Mouse (Mus musculus) brown adipose tissue, adult 24 weeks (tissue): ENCODE measurements at regions not wholly inside any gene's neighbourhood (a gene's known extent, or its start where the extent isn't known, plus 50 kb on each side); places are given as distances from the start of the nearest gene placed in this dataset.

ENCODE experiments used
- H3K27ac ChIP-seq: fragments of 200-500 bp; replicated peaks from 2 replicates; pipeline ENCODE4 v1.5.1; 2012; ENCODE audit warnings: low read depth, mild to moderate bottlenecking, low read length
- H3K4me1 ChIP-seq: fragments of 200-500 bp; 2 replicates; pipeline ENCODE4 v1.6.1; 2012; ENCODE audit warnings: low read length, mixed read lengths; ENCODE audit not compliant: control insufficient read depth, insufficient read depth, insufficient read length
- H3K4me3 ChIP-seq: fragments of 200-500 bp; 2 replicates; pipeline ENCODE4 v1.5.1; 2012; ENCODE audit warnings: low read depth, mild to moderate bottlenecking, low read length, moderate library complexity; ENCODE audit not compliant: insufficient read depth

GRCm38 (mm10) chr9:41238395-41239096 is 77.0 kb upstream of the Ubash3b start:
- Histone ChIP-seq H3K4me1 (no peaks in the 10 kb centered on the region), H3K27ac (no peak overlapping the region), H3K4me3 (no peak overlapping the region)

DNA sequence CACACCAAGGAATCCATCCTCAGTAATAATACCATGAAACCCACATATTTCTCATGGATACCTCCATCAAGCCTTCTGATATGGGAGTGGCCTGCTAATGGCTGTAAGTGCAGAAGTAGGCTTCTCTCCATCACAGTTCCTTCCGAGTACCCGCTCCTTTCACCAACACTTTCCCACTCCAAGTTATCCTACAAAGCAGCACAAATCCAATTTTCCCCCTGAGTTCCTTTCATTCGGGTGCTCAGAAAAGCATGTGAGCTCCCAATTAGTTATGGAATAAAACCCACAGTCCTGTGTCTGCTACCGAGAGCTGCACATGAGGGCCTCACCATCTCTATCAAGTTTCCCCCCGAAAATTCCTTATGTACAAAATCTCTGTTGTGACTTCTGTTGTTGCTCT is 75.8 kb upstream of the Ubash3b start:
- no peak overlapping the region for H3K27ac ChIP-seq
- H3K4me1 ChIP-seq: no peaks in the 10 kb centered on the region
- no peak overlapping the region for H3K4me3 ChIP-seq

DNA sequence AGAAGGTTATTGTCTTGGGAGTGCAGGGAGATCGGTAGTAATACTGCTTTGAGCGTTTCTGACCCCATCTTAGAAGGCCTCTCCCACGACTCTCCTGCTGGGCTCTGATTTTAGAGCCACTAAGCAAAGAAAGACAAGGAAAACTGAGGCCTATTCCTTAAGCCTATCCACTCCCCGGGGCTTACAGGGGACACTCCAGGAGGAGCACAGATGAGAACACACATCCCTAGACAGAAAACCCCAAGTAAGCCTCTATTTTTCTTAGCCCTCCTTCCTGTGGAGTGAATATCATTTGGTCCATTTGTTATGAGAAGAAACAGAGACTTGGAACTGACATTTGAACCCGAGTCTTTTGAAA is 67.7 kb upstream of the Ubash3b start:
- Histone ChIP-seq H3K4me1 (no peaks in the 10 kb centered on the region), H3K27ac (no peak overlapping the region; the same call in 1 of the 2 replicates), H3K4me3 (peak overlapping the region; percentile 63)

GRCm38 (mm10) chr9:41228425-41229224 is 67.1 kb upstream of the Ubash3b start:
- peak overlapping the region; percentile 63 for H3K4me3 ChIP-seq
- H3K4me1 ChIP-seq: no peaks in the 10 kb centered on the region
- peak overlapping the region; percentile 71 for H3K27ac ChIP-seq

- Histone ChIP-seq H3K27ac (no peak overlapping the region), H3K4me3 (no peak overlapping the region), H3K4me1 (no peaks in the 10 kb centered on the region)
Measured at GRCm38 (mm10) chr9:41223406-41223805, 61.9 kb upstream of the Ubash3b start.

GRCm38 (mm10) chr9:41222346-41223015 is 61.0 kb upstream of the Ubash3b start:
- Histone ChIP-seq H3K4me3 (no peak overlapping the region), H3K4me1 (no peaks in the 10 kb centered on the region), H3K27ac (no peak overlapping the region)

DNA sequence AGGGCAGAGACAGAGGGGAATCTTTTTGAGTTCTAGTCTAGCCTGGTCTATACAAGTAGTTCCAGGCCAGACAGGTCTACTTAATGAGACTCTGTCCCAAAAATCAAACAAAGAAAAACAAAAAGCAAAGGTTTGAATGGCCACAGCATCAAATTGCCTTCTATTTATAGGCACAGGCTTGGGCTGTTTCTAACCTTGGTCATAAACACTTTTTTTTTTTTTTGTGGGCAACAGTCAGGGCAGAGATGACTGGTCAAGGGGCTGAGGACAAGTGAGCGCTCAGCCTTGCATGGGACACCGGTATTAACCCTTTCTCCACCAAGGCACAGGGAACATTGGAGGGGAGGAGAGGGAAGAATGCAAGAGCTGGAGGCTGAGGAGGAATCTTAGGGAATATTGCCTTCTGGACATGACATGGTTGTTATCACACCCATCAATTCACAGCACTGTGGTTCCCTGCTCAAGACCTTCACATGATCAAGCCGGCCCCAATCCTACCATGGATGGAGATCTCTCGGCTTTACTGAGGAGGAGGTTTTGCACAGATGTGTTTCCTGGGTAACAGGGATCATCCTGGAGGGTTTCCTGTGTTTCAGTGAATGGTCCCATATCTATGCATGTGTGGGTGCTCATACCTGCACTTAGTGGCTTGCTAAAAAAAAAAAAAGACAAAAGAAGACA is 59.8 kb upstream of the Ubash3b start:
- no peaks in the 10 kb centered on the region for H3K4me1 ChIP-seq
- no peak overlapping the region for H3K27ac ChIP-seq
- no peak overlapping the region for H3K4me3 ChIP-seq

GRCm38 (mm10) chr9:41220105-41220669 is 58.7 kb upstream of the Ubash3b start:
- H3K4me1 ChIP-seq: no peaks in the 10 kb centered on the region
- H3K4me3 ChIP-seq: no peak overlapping the region
- H3K27ac ChIP-seq: no peak overlapping the region

DNA sequence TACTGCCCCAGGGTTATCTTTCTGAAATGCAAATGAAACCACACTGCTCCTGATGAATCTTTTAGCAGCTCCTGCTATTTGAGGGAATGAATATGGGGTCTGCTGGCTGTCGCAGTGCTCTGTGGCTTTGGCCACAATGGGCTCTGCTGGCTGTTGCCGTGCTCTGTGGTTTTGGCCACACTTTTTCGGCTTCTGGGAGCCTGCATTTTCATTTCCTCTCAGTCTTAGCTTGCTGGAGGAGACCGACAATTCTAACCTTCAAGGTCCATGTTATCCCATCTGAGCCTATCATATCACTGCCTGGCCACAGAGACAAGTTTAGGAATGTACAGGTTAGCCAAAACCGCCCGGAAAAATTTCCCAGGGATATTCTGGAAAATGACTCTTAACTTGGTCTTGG is 57.2 kb upstream of the Ubash3b start:
- Histone ChIP-seq H3K27ac (no peak overlapping the region), H3K4me1 (no peaks in the 10 kb centered on the region), H3K4me3 (no peak overlapping the region)

DNA sequence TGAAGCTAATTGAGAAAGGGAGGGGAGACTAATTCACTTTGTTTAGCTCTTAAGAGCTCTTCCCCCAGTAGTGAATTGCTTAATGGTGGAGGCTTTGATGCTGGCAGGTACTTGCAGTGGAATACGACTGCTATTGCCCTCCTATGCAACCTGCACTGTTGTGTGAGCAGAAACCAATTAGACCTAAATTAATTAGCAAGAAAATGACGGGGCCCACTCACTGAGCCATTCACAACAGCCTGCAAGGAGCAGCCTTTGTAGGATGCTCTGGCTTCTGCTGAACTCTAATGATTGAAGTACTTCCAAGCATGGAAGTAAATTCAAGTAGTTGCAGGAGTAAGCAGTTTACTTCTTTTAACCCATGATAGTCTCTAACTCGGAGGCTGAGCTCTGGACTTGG is 54.8 kb upstream of the Ubash3b start:
- H3K4me3 ChIP-seq: no peak overlapping the region
- H3K4me1 ChIP-seq: peaks cover 10% of the 10 kb centered on the region; the same call in 1 of the 2 replicates
- H3K27ac ChIP-seq: no peak overlapping the region

DNA sequence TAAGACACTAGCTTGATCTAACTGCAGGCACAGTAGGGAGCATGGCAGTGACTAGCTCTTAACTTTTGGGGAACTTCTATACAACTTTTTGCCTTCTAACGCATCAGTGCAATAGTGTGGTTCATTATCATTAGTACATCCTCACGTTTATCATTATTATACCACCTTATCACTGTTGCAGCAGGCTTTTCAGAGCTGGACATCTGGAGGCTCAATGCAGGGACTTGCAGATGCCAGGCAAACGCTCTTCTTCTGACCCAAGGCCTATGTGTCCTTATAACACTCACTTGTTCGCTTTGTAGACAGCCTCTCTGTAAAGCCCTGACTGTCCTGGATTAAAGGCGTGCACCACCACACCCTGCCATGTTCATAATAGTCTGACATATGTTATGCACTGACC is 53.5 kb upstream of the Ubash3b start:
- Histone ChIP-seq H3K27ac (no peak overlapping the region), H3K4me1 (peaks cover 10% of the 10 kb centered on the region; the same call in 1 of the 2 replicates), H3K4me3 (no peak overlapping the region)

DNA sequence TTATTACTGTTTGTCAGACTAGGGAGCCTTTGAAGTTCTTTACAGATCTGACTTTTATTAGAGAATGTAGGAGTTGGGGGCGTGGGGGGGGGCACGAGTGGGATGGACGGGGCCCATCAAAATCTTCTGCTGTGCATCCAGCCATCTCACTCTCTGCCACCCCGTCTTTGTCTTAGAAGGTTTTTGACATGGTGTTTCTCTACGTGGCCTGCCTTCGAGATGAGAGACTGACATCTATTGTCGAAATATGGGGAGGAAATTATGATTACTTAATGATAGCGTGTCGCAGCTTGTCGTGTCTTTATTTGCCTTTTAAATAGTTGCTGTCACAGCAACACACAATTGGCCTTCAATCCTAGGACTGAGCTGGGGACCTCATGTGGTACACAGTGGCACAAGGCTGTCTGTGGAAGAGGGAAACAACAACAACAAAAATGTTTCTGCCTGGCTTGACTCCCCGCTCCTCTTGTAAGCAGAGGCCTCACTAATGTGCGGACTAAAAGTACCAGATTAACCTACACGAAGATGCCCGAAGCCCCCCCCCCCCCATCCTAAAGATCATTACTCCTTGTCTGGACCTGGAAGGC is 51.5 kb upstream of the Ubash3b start:
- Histone ChIP-seq H3K4me3 (no peak overlapping the region), H3K4me1 (peaks cover 10% of the 10 kb centered on the region; the same call in 1 of the 2 replicates), H3K27ac (no peak overlapping the region)

DNA sequence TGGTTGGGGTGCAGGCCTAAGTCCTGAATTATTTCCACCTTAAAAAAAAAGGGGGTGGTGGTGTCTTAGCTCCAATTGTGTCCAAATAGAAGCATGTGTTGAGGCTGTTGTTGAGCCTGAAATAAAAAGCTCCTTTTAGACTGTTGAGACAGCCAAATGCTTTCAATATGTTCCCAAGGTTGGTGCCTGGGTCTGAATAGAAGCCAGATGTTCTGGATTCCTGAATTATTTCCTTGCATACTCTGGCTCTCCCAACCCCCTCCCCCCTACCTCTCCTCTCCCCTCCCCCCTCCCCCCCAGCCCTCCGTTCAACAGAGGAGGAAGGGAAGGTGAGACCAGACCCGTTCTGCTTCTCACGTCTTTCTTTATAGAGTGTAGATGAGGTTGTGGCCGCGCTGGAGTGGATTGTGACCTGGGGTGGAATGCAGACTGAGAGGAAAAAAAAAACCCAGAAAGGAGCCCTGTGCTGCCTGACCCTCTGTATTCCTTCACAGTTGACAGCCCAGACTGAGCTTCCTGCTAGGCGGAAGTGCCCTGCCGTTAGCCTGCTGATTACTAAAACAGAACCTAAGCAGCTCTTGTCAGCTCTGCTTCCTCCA is 50.9 kb upstream of the Ubash3b start:
- Histone ChIP-seq H3K4me1 (peaks cover 10% of the 10 kb centered on the region; the same call in 1 of the 2 replicates), H3K4me3 (0 out of 2 replicates have a peak overlapping the region, but pooled peaks have one; percentile 30), H3K27ac (peak overlapping the region; percentile 69)

- Histone ChIP-seq H3K4me1 (peaks cover 10% of the 10 kb centered on the region; the same call in 1 of the 2 replicates), H3K4me3 (0 out of 2 replicates have a peak overlapping the region, but pooled peaks have one; percentile 30), H3K27ac (peak overlapping the region; percentile 69)
Measured at GRCm38 (mm10) chr9:41211865-41212302, 50.4 kb upstream of the Ubash3b start.
